Mouse (Mus musculus) CH12.LX (cell line): ENCODE data around the gene Uchl4.

Source experiments
- BHLHE40 ChIP-seq: IDR thresholded peaks from 2 replicates; pipeline ENCODE4 v1.6.1; 2011; ENCODE audit warnings: mild to moderate bottlenecking, low read depth, low read length, improper control_type of control experiment
- CTCF ChIP-seq, 2 experiments: IDR thresholded peaks in 1 of 2; conservative IDR thresholded peaks in 1 of 2; 2 replicates each; pipeline ENCODE4 v1.5.1; 2011 to 2012; ENCODE audit warnings: low read depth in 2 of 2, low read length in 2 of 2, improper control_type of control experiment in 1 of 2, inconsistent platforms in 1 of 2, mild to moderate bottlenecking in 1 of 2, moderate library complexity in 1 of 2
- JUND ChIP-seq: conservative IDR thresholded peaks from 2 replicates; pipeline ENCODE4 v1.6.1; 2011; ENCODE audit warnings: low read depth, low read length, improper control_type of control experiment
- MXI1 ChIP-seq: IDR thresholded peaks from 2 replicates; pipeline ENCODE4 v1.6.1; 2011; ENCODE audit warnings: mild to moderate bottlenecking, low read depth, low read length, improper control_type of control experiment
- NRF1 ChIP-seq: IDR thresholded peaks from 2 replicates; pipeline ENCODE4 v1.6.1; 2014; ENCODE audit warnings: low read depth, mild to moderate bottlenecking, inconsistent platforms, low read length, improper control_type of control experiment, moderate library complexity
- POLR2A ChIP-seq: IDR thresholded peaks from 2 replicates; pipeline ENCODE4 v1.6.1; 2011; ENCODE audit warnings: low read depth, mild to moderate bottlenecking, improper control_type of control experiment, low read length
- USF1 ChIP-seq: IDR thresholded peaks from 2 replicates; pipeline ENCODE4 v1.6.1; 2014; ENCODE audit warnings: low read depth, mild to moderate bottlenecking, inconsistent platforms, low read length, improper control_type of control experiment
- USF2 ChIP-seq: conservative IDR thresholded peaks from 2 replicates; pipeline ENCODE4 v1.6.1; 2011; ENCODE audit warnings: low read depth, low read length, improper control_type of control experiment

GRCm38 (mm10) chr9:64193879-64194278 lies 41.1 kb upstream of the Uchl4 start:
- no peak for TF ChIP-seq BHLHE40
- TF ChIP-seq MXI1 = no peak
- no peak for TF ChIP-seq JUND
- TF ChIP-seq POLR2A = no peak
- no peak for TF ChIP-seq USF2
- no peak for TF ChIP-seq NRF1
- TF ChIP-seq USF1 = no peak
- TF ChIP-seq CTCF (conservative IDR thresholded peaks at IDR 0.05 in 1 of 2, IDR thresholded peaks at IDR 0.05 in 1 of 2; ENCODE audit: low read depth in 2 of 2, low read length in 2 of 2) = no peak
